ENCODE assay signal across 10 mouse cellular contexts in genomic region chr17:10675048-10675447, GRCm38 (mm10).
DNase-seq lines count a peak whose midpoint lies in the region; ATAC-seq lines count a peak whose summit lies in the region.
"Had no signal": no experiment of that assay in that cellular context is flagged by ENCODE, and none has a peak within 500 bp of the region (broad histone marks: within the 10 kb centered on the region; RNA-seq: fewer than 3 reads in every experiment).

No protein-coding gene starts in this region.

- H3K4me3 ChIP-seq in heart, embryonic 11.5 days (ENCODE audit: low read depth, low read length), result no peak overlapping the region
- H3K4me3 ChIP-seq: hindbrain, embryonic 13.5 days had no signal

- H3K27ac ChIP-seq in heart, embryonic 11.5 days (ENCODE audit: low read depth, low read length), result no peak overlapping the region
- H3K27ac ChIP-seq: hindbrain, embryonic 13.5 days had no signal

- no peaks in the 10 kb centered on the region for H3K4me1 ChIP-seq in heart, embryonic 11.5 days (ENCODE audit: control insufficient read depth, insufficient read depth, low read length)

- no peaks in the 10 kb centered on the region for H3K9me3 ChIP-seq in heart, embryonic 11.5 days (replicated peaks; ENCODE audit: control insufficient read depth, low read length)
- H3K9me3 ChIP-seq: hindbrain, embryonic 13.5 days had no signal

- H3K27me3 ChIP-seq in heart, embryonic 11.5 days (ENCODE audit: control insufficient read depth, insufficient read depth, low read length), result no peaks in the 10 kb centered on the region
- H3K27me3 ChIP-seq: hindbrain, embryonic 13.5 days had no signal

- H3K4me2 ChIP-seq in heart, embryonic 11.5 days, result no peak overlapping the region
- H3K4me2 ChIP-seq: hindbrain, embryonic 13.5 days had no signal

- intact Hi-C loops in left cerebral cortex, postnatal 14 days (cut with DNase I), result no loop called here

- no peaks in the 10 kb centered on the region for H3K36me3 ChIP-seq in heart, embryonic 11.5 days (ENCODE audit: control insufficient read depth, insufficient read depth, low read length)
- H3K36me3 ChIP-seq: hindbrain, embryonic 13.5 days had no signal

- WGBS in heart, embryonic 11.5 days (ENCODE audit: insufficient replicate concordance), result 59% methylated on average over 3 of the region's 3 CpGs

- ATAC-seq in heart, embryonic 11.5 days (replicated peaks; ENCODE audit: insufficient number of reproducible peaks, low FRiP score, low TSS enrichment), result no peak
- ATAC-seq in hematopoietic stem cell, adult 5-6 weeks (replicated peaks in 1 of 2; ENCODE audit: insufficient read depth in 1 of 2, low FRiP score in 2 of 2, low TSS enrichment in 1 of 2, low read depth in 1 of 2, poor library complexity in 2 of 2, severe bottlenecking in 2 of 2), result peak; percentile 32 to 37; a peak in 1 of 4 replicates

- peak; percentile 8 to 18 for DNase-seq in heart, adult 18-20 months
- DNase-seq in left cerebral cortex, postnatal 14 days (ENCODE audit: low spot score in 2 of 2), result peak; percentile 3 to 21
- DNase-seq in left cerebral cortex, adult 8-10 months (ENCODE audit: low spot score in 2 of 2), result no peak
- peak; percentile 54 for DNase-seq in R1 (ENCODE audit: low read depth, low spot score)
- DNase-seq in adrenal gland, postnatal 14 days, result no peak
- DNase-seq in spleen, adult 12 weeks (ENCODE audit: low spot score), result no peak
- DNase-seq: thymus, postnatal 36 days had no signal

- H3K9ac ChIP-seq in heart, embryonic 11.5 days (ENCODE audit: low read depth, low read length), result no peak overlapping the region
- H3K9ac ChIP-seq: hindbrain, embryonic 13.5 days had no signal

Comparison
In these comparisons a context has a peak if more than half of its experiments do, and no peak if none do; other contexts are left out.
1. DNase-seq: peak in heart, adult 18-20 months (2 of 2), left cerebral cortex, postnatal 14 days (2 of 2) and R1 (single experiment); none in left cerebral cortex, adult 8-10 months (0 of 2), adrenal gland, postnatal 14 days (single experiment) and spleen, adult 12 weeks (single experiment).